Mouse (Mus musculus) gastrocnemius, postnatal 10 days (tissue): ENCODE data around the gene Nppb. TPM values are rescaled to one million over a fixed set of nuclear protein-coding genes. Genes with fewer than 3 reads are reported as not detected.

Experiments
- total RNA-seq, 2 experiments: library from RNA; stranded (reverse); gene quantifications; 2 replicates each; pipeline ENCODE4 v1.2.3; 2021

The Nppb gene
- total RNA-seq, 2 experiments from 2014 or later = not detected

Other genes with a start within 250 kb of the Nppb start
- 1 to 10 TPM; 1.5 to 2.3 TPM for gene Zfp984, start 176.0 kb upstream of the Nppb start, total RNA-seq
- 1 to 10 TPM; 7.2 to 8.5 TPM for gene Zfp933, start 137.4 kb upstream of the Nppb start, total RNA-seq
- 1 to 10 TPM; 6.2 to 9.2 TPM for gene Miip, start 117.0 kb upstream of the Nppb start, total RNA-seq
- 1 to 10 TPM; 3.2 to 4.6 TPM for gene Fv1, start 116.8 kb upstream of the Nppb start, total RNA-seq
- 100 to 1,000 TPM; 254 to 282 TPM for gene Mfn2, start 81.1 kb upstream of the Nppb start, total RNA-seq
- gene Plod1, start 49.0 kb upstream of the Nppb start, total RNA-seq = 10 to 100 TPM; 50.6 to 55.3 TPM
- 10 to 100 TPM; 25.7 to 28.2 TPM for gene 2510039O18Rik, start 44.9 kb upstream of the Nppb start, total RNA-seq
- not detected for gene Nppa, start 14.9 kb downstream of the Nppb start, total RNA-seq
- 1 to 10 TPM; 7.1 to 8.5 TPM for gene Clcn6, start 53.0 kb downstream of the Nppb start, total RNA-seq
- 10 to 100 TPM; 20.0 to 23.4 TPM for gene Mthfr, start 53.3 kb downstream of the Nppb start, total RNA-seq
- 10 to 100 TPM; 14.9 to 15.5 TPM for gene Agtrap, start 102.2 kb downstream of the Nppb start, total RNA-seq
- 10 to 100 TPM; 11.9 to 14.3 TPM for gene Mad2l2, start 144.6 kb downstream of the Nppb start, total RNA-seq
- gene Draxin, start 144.9 kb downstream of the Nppb start, total RNA-seq = under 1 TPM; 0.16 to 0.23 TPM
- gene Fbxo6, start 166.4 kb downstream of the Nppb start, total RNA-seq = 10 to 100 TPM; 21.3 to 22.8 TPM
- 1 to 10 TPM in 1 of 2 experiments, under 1 TPM in 1; 0.75 to 1.6 TPM for gene Fbxo44, start 174.7 kb downstream of the Nppb start, total RNA-seq
- under 1 TPM in 1 of 2 experiments, not detected in 1; 0.31 TPM for gene Fbxo2, start 174.8 kb downstream of the Nppb start, total RNA-seq